Mouse (Mus musculus) liver, embryonic 12.5 days (tissue): ENCODE data around the gene Klk12. TPM values are rescaled to one million over a fixed set of nuclear protein-coding genes. Genes with fewer than 3 reads are reported as not detected.

ENCODE experiments used
- ATAC-seq: fragments of 200-750 bp; cut with Nextera tagmentation; 2 replicates; pipeline ENCODE4 v1.8.0; 2017; ENCODE audit warnings: moderate number of reproducible peaks, mild to moderate bottlenecking, moderate library complexity
- H3K27ac ChIP-seq: fragments of 300-500 bp; sonication (generic); 2 replicates; pipeline ENCODE4 v1.5.1; 2016; ENCODE audit warnings: mild to moderate bottlenecking
- H3K27me3 ChIP-seq: fragments of 300-500 bp; sonication (generic); replicated peaks from 2 replicates; pipeline ENCODE4 v1.6.1; 2016; ENCODE audit warnings: mild to moderate bottlenecking, moderate library complexity
- H3K36me3 ChIP-seq: fragments of 300-500 bp; sonication (generic); 2 replicates; pipeline ENCODE4 v1.6.1; 2016; ENCODE audit warnings: mild to moderate bottlenecking, moderate library complexity
- H3K4me1 ChIP-seq: fragments of 300-500 bp; sonication (generic); 2 replicates; pipeline ENCODE4 v1.6.1; 2016
- H3K4me2 ChIP-seq: fragments of 300-500 bp; sonication (generic); 2 replicates; pipeline ENCODE4 v1.6.1; 2016; ENCODE audit warnings: mild to moderate bottlenecking, moderate library complexity
- H3K4me3 ChIP-seq: fragments of 300-500 bp; sonication (generic); 2 replicates; pipeline ENCODE4 v1.5.1; 2016; ENCODE audit warnings: mild to moderate bottlenecking, moderate library complexity
- H3K9ac ChIP-seq: fragments of 300-500 bp; sonication (generic); 2 replicates; pipeline ENCODE4 v1.6.1; 2016; ENCODE audit warnings: mild to moderate bottlenecking, moderate library complexity
- H3K9me3 ChIP-seq: fragments of 300-500 bp; sonication (generic); replicated peaks from 2 replicates; pipeline ENCODE4 v1.6.1; 2016; ENCODE audit warnings: mild to moderate bottlenecking, moderate library complexity
- WGBS: fragments of 180-500 bp; shearing (Covaris S2); methylation state at CpG from one replicate; pipeline ENCODE4 v1.1.7; 2016; ENCODE audit not compliant: insufficient replicate concordance; 5-methylcytosine and 5-hydroxymethylcytosine counted together
- polyA plus RNA-seq: library from polyadenylated mRNA; unstranded; fragments of >200 nt; fragmentation: Nextera tagmentation; extraction: Ambion mirVana; gene quantifications from 2 replicates; pipeline ENCODE4 v1.2.1, GENCODE M21; 2016

The Klk12 gene
- polyA plus RNA-seq: not detected in 2 replicates

- Histone ChIP-seq H3K27me3 (no peaks in the 10 kb centered on the region), H3K4me2 (no peak within 1 kb of the TSS), H3K9me3 (no peaks in the 10 kb centered on the region), H3K36me3 (no peaks in the 10 kb centered on the region), H3K4me1 (no peaks in the 10 kb centered on the region), H3K9ac (no peak within 1 kb of the TSS), H3K4me3 (no peak within 1 kb of the TSS), H3K27ac (no peak within 1 kb of the TSS)
- ATAC-seq: no peak
- 66% methylated on average over 4 of the region's 4 CpGs for WGBS
Measured at GRCm38 (mm10) chr7:43768597-43768996, at the start of gene Klk12. Gene Klk12, plus strand, starts transcription at chr7:43768897.

DNA sequence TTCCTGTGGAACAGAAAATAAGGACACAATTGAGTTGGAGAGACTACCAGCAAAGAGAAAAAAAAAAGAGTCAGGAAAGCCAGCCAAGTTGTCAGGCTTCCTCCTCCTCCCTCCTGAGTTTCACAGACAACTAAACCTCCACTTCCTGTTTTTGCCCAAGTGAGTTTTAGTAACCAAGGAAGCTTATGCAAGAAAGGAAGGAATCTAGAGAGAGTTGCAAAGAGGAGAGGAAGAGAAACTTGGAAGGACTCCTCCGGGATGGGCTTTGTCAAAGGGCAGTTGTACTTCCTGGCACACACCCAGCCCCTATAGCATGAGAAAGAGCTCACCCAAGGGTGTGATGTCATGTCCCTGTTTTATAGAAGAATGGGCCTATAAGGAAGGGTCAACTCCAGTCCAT is 20.9 kb upstream of the Klk12 start:
- no peak overlapping the region for H3K27ac ChIP-seq
- no peaks in the 10 kb centered on the region for H3K36me3 ChIP-seq
- no peaks in the 10 kb centered on the region for H3K9me3 ChIP-seq
- H3K4me3 ChIP-seq: no peak overlapping the region
- no peak overlapping the region for H3K9ac ChIP-seq
- H3K4me2 ChIP-seq: no peak overlapping the region
- H3K4me1 ChIP-seq: no peaks in the 10 kb centered on the region
- WGBS: 21% methylated on average over 1 of the region's 1 CpGs
- ATAC-seq: no peak
- H3K27me3 ChIP-seq: no peaks in the 10 kb centered on the region

DNA sequence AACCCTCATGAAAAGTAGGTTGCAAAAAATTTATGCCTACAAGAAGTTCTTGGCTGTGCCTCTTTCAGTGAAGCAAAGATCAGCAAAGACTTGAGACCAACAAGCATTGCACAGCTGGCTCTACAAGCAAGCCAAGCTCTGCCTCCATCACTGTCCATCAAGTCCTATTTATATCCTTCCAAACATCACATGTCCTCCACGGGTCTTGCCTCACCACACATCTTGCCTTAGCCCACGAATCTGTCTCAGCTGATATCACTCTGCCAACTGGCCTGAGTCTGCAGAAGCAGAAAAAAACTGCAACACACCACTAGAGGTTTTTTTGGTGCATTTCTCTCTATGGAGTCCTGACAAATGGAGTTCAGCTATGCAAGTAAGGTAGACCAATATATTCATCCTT is 15.9 kb upstream of the Klk12 start:
- no peak for ATAC-seq
- H3K27ac ChIP-seq: no peak overlapping the region
- H3K9me3 ChIP-seq: no peaks in the 10 kb centered on the region
- no peaks in the 10 kb centered on the region for H3K4me1 ChIP-seq
- H3K36me3 ChIP-seq: no peaks in the 10 kb centered on the region
- no peak overlapping the region for H3K4me2 ChIP-seq
- no peaks in the 10 kb centered on the region for H3K27me3 ChIP-seq
- no peak overlapping the region for H3K9ac ChIP-seq
- 13% methylated on average over 2 of the region's 2 CpGs for WGBS
- H3K4me3 ChIP-seq: no peak overlapping the region

DNA sequence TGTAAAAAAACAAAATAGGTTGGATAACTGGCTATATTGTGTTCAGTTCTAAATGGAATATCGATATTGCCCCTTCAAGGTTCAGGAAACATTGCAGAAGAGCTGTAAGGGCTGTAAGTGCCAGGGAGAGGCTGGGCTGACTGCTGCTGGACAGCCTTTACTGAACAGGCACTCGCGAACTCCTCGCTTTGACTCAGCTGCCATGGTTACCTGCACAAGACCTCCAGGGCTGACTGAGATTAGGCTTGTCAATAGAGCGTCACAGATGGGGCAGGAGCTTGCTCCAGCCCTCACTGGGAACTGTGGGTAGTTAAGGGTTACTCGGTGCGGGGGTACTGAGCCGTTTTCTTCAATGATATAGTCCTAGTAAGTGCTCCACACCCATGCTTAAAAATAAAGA is 2.2 kb upstream of the Klk12 start:
- H3K27me3 ChIP-seq: no peaks in the 10 kb centered on the region
- H3K4me3 ChIP-seq: no peak overlapping the region
- no peak for ATAC-seq
- no peak overlapping the region for H3K9ac ChIP-seq
- no peaks in the 10 kb centered on the region for H3K36me3 ChIP-seq
- no peak overlapping the region for H3K27ac ChIP-seq
- H3K4me1 ChIP-seq: no peaks in the 10 kb centered on the region
- H3K4me2 ChIP-seq: no peak overlapping the region
- no peaks in the 10 kb centered on the region for H3K9me3 ChIP-seq
- 40% methylated on average over 8 of the region's 8 CpGs for WGBS

DNA sequence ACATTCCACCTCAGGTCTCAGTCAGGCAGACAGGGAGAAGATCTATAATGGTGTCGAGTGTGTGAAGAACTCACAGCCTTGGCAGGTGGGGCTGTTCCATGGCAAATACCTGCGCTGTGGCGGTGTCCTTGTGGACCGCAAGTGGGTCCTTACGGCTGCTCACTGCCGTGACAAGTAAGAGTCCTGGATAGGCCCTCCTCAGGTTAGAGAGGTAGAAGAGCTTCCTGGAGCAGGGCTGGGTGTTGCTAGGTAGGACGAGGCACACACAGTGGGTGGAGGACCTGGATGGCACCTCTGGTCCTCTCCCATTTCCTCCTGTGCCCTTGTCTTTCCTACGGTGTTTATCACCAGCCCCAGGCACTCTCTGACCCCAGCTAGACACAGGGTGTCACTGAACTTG is 939 bp downstream of the Klk12 start:
- Histone ChIP-seq H3K9ac (no peak overlapping the region), H3K4me2 (no peak overlapping the region), H3K36me3 (no peaks in the 10 kb centered on the region), H3K27me3 (no peaks in the 10 kb centered on the region), H3K9me3 (no peaks in the 10 kb centered on the region), H3K4me3 (no peak overlapping the region), H3K27ac (no peak overlapping the region), H3K4me1 (no peaks in the 10 kb centered on the region)
- ATAC-seq: no peak
- 80% methylated on average over 8 of the region's 8 CpGs for WGBS

DNA sequence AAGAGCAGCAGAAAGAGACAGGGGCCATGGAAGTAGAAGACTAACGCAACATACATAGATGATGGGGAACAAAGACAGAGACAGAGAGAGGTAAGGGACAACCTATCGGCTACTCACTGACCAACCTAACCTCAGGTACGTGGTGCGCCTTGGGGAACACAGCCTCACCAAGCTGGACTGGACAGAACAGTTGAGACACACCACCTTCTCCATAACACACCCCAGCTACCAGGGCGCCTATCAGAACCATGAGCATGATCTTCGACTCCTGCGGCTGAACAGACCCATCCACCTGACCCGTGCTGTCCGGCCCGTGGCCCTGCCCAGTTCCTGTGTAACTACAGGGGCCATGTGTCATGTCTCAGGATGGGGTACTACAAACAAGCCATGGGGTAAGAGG is 2.0 kb downstream of the Klk12 start:
- no peak overlapping the region for H3K9ac ChIP-seq
- no peaks in the 10 kb centered on the region for H3K36me3 ChIP-seq
- no peak overlapping the region for H3K27ac ChIP-seq
- no peaks in the 10 kb centered on the region for H3K4me1 ChIP-seq
- WGBS: 77% methylated on average over 10 of the region's 10 CpGs
- no peaks in the 10 kb centered on the region for H3K27me3 ChIP-seq
- no peak overlapping the region for H3K4me3 ChIP-seq
- no peak overlapping the region for H3K4me2 ChIP-seq
- H3K9me3 ChIP-seq: no peaks in the 10 kb centered on the region
- ATAC-seq: no peak; the same call in 1 of the 2 replicates

GRCm38 (mm10) chr7:43771916-43772315 is 3.2 kb downstream of the Klk12 start:
- H3K9ac ChIP-seq: no peak overlapping the region
- no peaks in the 10 kb centered on the region for H3K9me3 ChIP-seq
- no peaks in the 10 kb centered on the region for H3K27me3 ChIP-seq
- no peaks in the 10 kb centered on the region for H3K36me3 ChIP-seq
- H3K4me2 ChIP-seq: no peak overlapping the region
- H3K4me1 ChIP-seq: no peaks in the 10 kb centered on the region
- H3K27ac ChIP-seq: no peak overlapping the region
- WGBS: 79% methylated on average over 6 of the region's 6 CpGs
- ATAC-seq: no peak
- H3K4me3 ChIP-seq: no peak overlapping the region

DNA sequence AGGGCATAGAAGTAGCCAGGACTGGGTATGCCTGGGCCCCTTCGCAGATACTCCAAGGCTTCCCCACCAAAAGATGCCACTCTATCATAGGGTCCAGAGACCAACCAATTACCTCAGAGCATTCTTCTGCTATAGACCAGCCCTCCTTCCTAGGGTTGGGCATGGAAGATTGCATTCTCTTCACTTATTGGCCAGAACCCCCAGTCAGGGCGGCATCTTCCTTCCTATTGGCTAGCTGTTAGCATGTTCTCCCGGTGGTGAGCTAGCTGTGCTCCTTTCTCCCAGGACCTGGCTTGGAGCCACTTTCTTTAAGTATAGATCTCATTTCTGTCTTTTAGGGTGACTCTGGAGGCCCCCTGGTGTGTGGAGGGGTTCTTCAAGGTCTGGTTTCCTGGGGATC is 4.2 kb downstream of the Klk12 start:
- Histone ChIP-seq H3K4me1 (no peaks in the 10 kb centered on the region), H3K4me2 (no peak overlapping the region), H3K9me3 (no peaks in the 10 kb centered on the region), H3K9ac (no peak overlapping the region), H3K27me3 (no peaks in the 10 kb centered on the region), H3K27ac (no peak overlapping the region), H3K4me3 (no peak overlapping the region), H3K36me3 (no peaks in the 10 kb centered on the region)
- ATAC-seq: no peak
- 66% methylated on average over 3 of the region's 3 CpGs for WGBS

- Histone ChIP-seq H3K4me2 (no peak within 1 kb of the TSS), H3K9me3 (no peaks in the 10 kb centered on the region), H3K4me3 (no peak within 1 kb of the TSS), H3K27me3 (no peaks in the 10 kb centered on the region), H3K36me3 (no peaks in the 10 kb centered on the region), H3K9ac (no peak within 1 kb of the TSS), H3K27ac (no peak within 1 kb of the TSS), H3K4me1 (no peaks in the 10 kb centered on the region)
- 79% methylated on average over 5 of the region's 5 CpGs for WGBS
- ATAC-seq: no peak
Measured at GRCm38 (mm10) chr7:43774364-43774763, 5.7 kb downstream of the Klk12 start, which contains the start of gene Klk11. Gene Klk11, plus strand, starts transcription at chr7:43774604.

DNA sequence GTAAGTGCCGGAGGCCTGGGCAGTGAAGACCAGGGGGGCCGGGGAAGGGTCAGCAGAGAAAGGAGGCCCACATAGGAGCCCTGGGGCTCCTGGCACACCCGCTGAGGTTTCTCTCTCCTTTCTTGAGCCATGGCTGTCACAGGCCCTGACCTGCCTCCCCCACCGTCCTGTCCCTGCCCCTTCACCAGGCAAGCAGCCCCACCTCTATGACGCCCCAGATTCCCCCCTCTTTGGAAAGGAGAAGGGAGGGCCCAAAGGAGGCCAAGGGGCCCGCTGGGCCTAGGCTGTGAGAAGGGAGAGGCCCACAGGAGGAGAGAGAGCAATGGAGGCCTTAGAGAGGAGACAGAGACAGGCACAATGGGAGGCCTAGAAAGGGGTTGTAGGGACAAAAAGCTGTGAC is 6.1 kb downstream of the Klk12 start:
- H3K4me1 ChIP-seq: no peaks in the 10 kb centered on the region
- H3K4me3 ChIP-seq: no peak overlapping the region
- no peak overlapping the region for H3K4me2 ChIP-seq
- no peaks in the 10 kb centered on the region for H3K27me3 ChIP-seq
- no peak for ATAC-seq
- 63% methylated on average over 5 of the region's 6 CpGs for WGBS
- H3K27ac ChIP-seq: no peak overlapping the region
- no peaks in the 10 kb centered on the region for H3K9me3 ChIP-seq
- no peaks in the 10 kb centered on the region for H3K36me3 ChIP-seq
- H3K9ac ChIP-seq: no peak overlapping the region

GRCm38 (mm10) chr7:43775311-43776057 is 6.8 kb downstream of the Klk12 start:
- ATAC-seq: no peak
- Histone ChIP-seq H3K27ac (no peak overlapping the region), H3K36me3 (no peaks in the 10 kb centered on the region), H3K9ac (no peak overlapping the region), H3K4me1 (no peaks in the 10 kb centered on the region), H3K4me2 (no peak overlapping the region), H3K27me3 (no peaks in the 10 kb centered on the region), H3K4me3 (no peak overlapping the region), H3K9me3 (no peaks in the 10 kb centered on the region)
- WGBS: 57% methylated on average over 7 of the region's 7 CpGs

- WGBS: 78% methylated on average over 5 of the region's 5 CpGs
- Histone ChIP-seq H3K9ac (no peak overlapping the region), H3K9me3 (no peaks in the 10 kb centered on the region), H3K4me2 (no peak overlapping the region), H3K36me3 (no peaks in the 10 kb centered on the region), H3K4me3 (no peak overlapping the region), H3K4me1 (no peaks in the 10 kb centered on the region), H3K27ac (no peak overlapping the region), H3K27me3 (no peaks in the 10 kb centered on the region)
- ATAC-seq: no peak
Measured at GRCm38 (mm10) chr7:43776506-43776905, 7.8 kb downstream of the Klk12 start.

GRCm38 (mm10) chr7:43777423-43777822 is 8.7 kb downstream of the Klk12 start:
- Histone ChIP-seq H3K4me3 (no peak overlapping the region), H3K27ac (no peak overlapping the region), H3K27me3 (0 out of 2 replicates have a peak, but pooled peaks cover under 1% of the 10 kb centered on the region), H3K9ac (no peak overlapping the region), H3K9me3 (no peaks in the 10 kb centered on the region), H3K36me3 (no peaks in the 10 kb centered on the region), H3K4me2 (no peak overlapping the region), H3K4me1 (no peaks in the 10 kb centered on the region)
- 74% methylated on average over 12 of the region's 12 CpGs for WGBS
- no peak for ATAC-seq
